Mouse (Mus musculus) kidney, adult 2 months (tissue): ENCODE results near the gene Sesn3.

Source experiments
- CTCF ChIP-seq: fragments of 200-500 bp; conservative IDR thresholded peaks from 2 replicates; pipeline ENCODE4 v1.5.1; 2011; ENCODE audit warnings: low read depth, mild to moderate bottlenecking, control low read depth, low read length, moderate library complexity, mixed read lengths; ENCODE audit not compliant: insufficient read depth, insufficient read length
- POLR2A ChIP-seq: fragments of 200-500 bp; IDR thresholded peaks from one replicate; pipeline ENCODE4 v1.6.1; 2011; ENCODE audit warnings: low read depth, low read length, control low read depth

- TF ChIP-seq CTCF (no peak), POLR2A (no peak)
Observed at GRCm38 (mm10) chr9:14349380-14349779, 74.5 kb downstream of the Sesn3 start.
